Mouse (Mus musculus) midbrain, postnatal 0 days (tissue): ENCODE results near the gene Col27a1. TPM values are rescaled to one million over a fixed set of nuclear protein-coding genes. Genes with fewer than 3 reads are reported as not detected.

Experiments used
- ATAC-seq: fragments of 200-750 bp; cut with Nextera tagmentation; 2 replicates; pipeline ENCODE4 v1.8.0; 2017; ENCODE audit warnings: moderate number of reproducible peaks, mild to moderate bottlenecking, moderate TSS enrichment, moderate library complexity; ENCODE audit not compliant: low FRiP score
- DNase-seq: peaks from one replicate; pipeline ENCODE4 v3.0.0-alpha.2; 2015; ENCODE audit warnings: low spot score
- H3K27ac ChIP-seq: fragments of 300-500 bp; sonication (generic); 2 replicates; pipeline ENCODE4 v1.5.1; 2014; ENCODE audit warnings: low read depth, mild to moderate bottlenecking, low read length, mixed read lengths
- H3K27me3 ChIP-seq: fragments of 300-500 bp; sonication (generic); 2 replicates; pipeline ENCODE4 v1.6.1; 2014; ENCODE audit warnings: low read length, control low read depth, mixed read lengths; ENCODE audit not compliant: insufficient read depth
- H3K36me3 ChIP-seq: fragments of 300-500 bp; sonication (generic); 2 replicates; pipeline ENCODE4 v1.6.1; 2014; ENCODE audit warnings: low read length, control low read depth, mixed read lengths; ENCODE audit not compliant: insufficient read depth
- H3K4me1 ChIP-seq: fragments of 300-500 bp; sonication (generic); 2 replicates; pipeline ENCODE4 v1.6.1; 2014; ENCODE audit warnings: mild to moderate bottlenecking, control low read depth, antibody characterized with exemption, low read length, mixed read lengths; ENCODE audit not compliant: insufficient read depth
- H3K4me2 ChIP-seq: fragments of 300-500 bp; sonication (generic); 2 replicates; pipeline ENCODE4 v1.6.1; 2014; ENCODE audit warnings: low read depth, mild to moderate bottlenecking, low read length, mixed read lengths; ENCODE audit not compliant: poor library complexity, severe bottlenecking
- H3K4me3 ChIP-seq: fragments of 300-500 bp; sonication (generic); 2 replicates; pipeline ENCODE4 v1.5.1; 2014; ENCODE audit warnings: low read depth, mild to moderate bottlenecking, low read length, moderate library complexity
- H3K9ac ChIP-seq: fragments of 300-500 bp; sonication (generic); replicated peaks from 2 replicates; pipeline ENCODE4 v1.6.1; 2014; ENCODE audit warnings: mild to moderate bottlenecking, low read length, moderate library complexity, mixed read lengths; ENCODE audit not compliant: poor library complexity, severe bottlenecking
- H3K9me3 ChIP-seq: fragments of 300-500 bp; sonication (generic); 2 replicates; pipeline ENCODE4 v1.6.1; 2016; ENCODE audit warnings: low read length, control low read depth
- CTCF ChIP-seq: IDR thresholded peaks from 2 replicates; pipeline ENCODE4 v1.5.1; 2016; ENCODE audit warnings: antibody characterized with exemption, mild to moderate bottlenecking
- WGBS: fragments of 180-500 bp; shearing (Covaris S2); extraction: QIAGEN DNeasy Blood & Tissue Kit; methylation state at CpG from one replicate; pipeline ENCODE4 v1.1.7; 2014; 5-methylcytosine and 5-hydroxymethylcytosine counted together
- polyA plus RNA-seq: library from polyadenylated mRNA; unstranded; fragments of >200 nt; fragmentation: Nextera tagmentation; extraction: Ambion mirVana; gene quantifications from 2 replicates; pipeline ENCODE4 v1.2.1, GENCODE M21; 2015
- total RNA-seq: library from RNA; depleted of rRNA; stranded (reverse); fragments of >200 nt; gene quantifications from 2 replicates; pipeline ENCODE4 v1.2.3, GENCODE M21; 2014

The Col27a1 gene
- total and polyA plus RNA-seq, 2 experiments from 2014 or later = 0.88 to 4.8 TPM

GRCm38 (mm10) chr4:63267121-63267520 lies 53.3 kb downstream of the Col27a1 start:
- no peaks in the 10 kb centered on the region for H3K27me3 ChIP-seq
- H3K36me3 ChIP-seq = no peaks in the 10 kb centered on the region
- no peak overlapping the region for H3K4me2 ChIP-seq
- no peaks in the 10 kb centered on the region for H3K4me1 ChIP-seq
- TF ChIP-seq CTCF = no peak
- ATAC-seq (no peak), DNase-seq (no peak)
- no peaks in the 10 kb centered on the region for H3K9me3 ChIP-seq
- no peak overlapping the region for H3K27ac ChIP-seq
- H3K4me3 ChIP-seq = no peak overlapping the region
- no peak overlapping the region for H3K9ac ChIP-seq
- 92% methylated on average over 4 of the region's 4 CpGs for WGBS

DNA sequence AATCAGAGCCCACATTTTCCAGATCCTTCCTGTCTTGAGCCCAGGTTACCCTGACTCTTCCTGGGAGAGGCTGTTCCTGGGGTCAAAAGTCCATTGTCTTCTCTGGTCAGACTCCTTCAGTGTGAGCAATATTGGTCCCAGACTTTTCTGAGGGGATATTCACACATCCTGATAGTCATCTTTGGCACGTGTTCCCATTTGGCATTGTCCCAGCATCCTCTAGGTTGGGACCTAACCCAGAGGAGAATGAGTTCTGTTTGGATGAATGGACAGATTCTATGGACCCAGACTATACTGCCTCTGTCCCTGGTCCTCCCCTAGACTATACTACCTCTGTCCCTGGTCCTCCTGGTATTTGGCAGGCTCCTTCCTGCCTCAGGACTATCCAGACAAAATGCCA lies 53.8 kb downstream of the Col27a1 start:
- TF ChIP-seq CTCF = no peak
- Histone ChIP-seq H3K4me1 (no peaks in the 10 kb centered on the region), H3K36me3 (no peaks in the 10 kb centered on the region), H3K4me3 (no peak overlapping the region), H3K9ac (no peak overlapping the region), H3K9me3 (no peaks in the 10 kb centered on the region), H3K27me3 (no peaks in the 10 kb centered on the region), H3K4me2 (no peak overlapping the region), H3K27ac (no peak overlapping the region)
- DNase-seq (no peak), ATAC-seq (no peak)
- WGBS = 63% methylated on average over 1 of the region's 1 CpGs

GRCm38 (mm10) chr4:63268777-63269176 lies 55.0 kb downstream of the Col27a1 start:
- ATAC-seq = no peak

DNA sequence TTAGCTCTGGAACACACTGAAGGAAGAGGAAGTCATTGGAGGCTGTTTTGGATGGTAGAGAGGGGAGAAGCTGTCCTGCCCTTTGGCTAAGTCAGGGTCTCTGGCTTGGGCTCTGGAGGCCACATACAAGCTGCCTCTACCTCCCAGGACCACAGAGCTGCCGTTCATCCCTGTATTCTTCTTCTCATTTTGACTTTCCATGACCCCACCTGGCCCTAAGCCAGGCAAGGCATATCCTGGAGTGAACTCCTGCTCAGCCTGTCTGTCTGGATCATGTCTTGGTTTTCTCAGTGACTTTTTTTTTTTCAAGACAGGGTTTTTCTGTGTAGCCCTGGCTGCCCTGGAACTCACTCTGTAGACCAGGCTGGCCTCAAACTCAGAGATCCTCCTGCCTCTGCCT lies 60.7 kb downstream of the Col27a1 start:
- Histone ChIP-seq H3K36me3 (no peaks in the 10 kb centered on the region), H3K27ac (no peak overlapping the region), H3K4me1 (no peaks in the 10 kb centered on the region), H3K4me2 (no peak overlapping the region), H3K4me3 (no peak overlapping the region), H3K27me3 (no peaks in the 10 kb centered on the region), H3K9ac (no peak overlapping the region), H3K9me3 (no peaks in the 10 kb centered on the region)
- no peak for TF ChIP-seq CTCF
- WGBS = 59% methylated on average over 1 of the region's 1 CpGs
- DNase-seq (no peak), ATAC-seq (no peak)

More at GRCm38 (mm10) chr4:63268777-63269176, 55.0 kb downstream of the Col27a1 start:
- Histone ChIP-seq H3K4me1 (no peaks in the 10 kb centered on the region), H3K27ac (no peak overlapping the region), H3K27me3 (no peaks in the 10 kb centered on the region), H3K4me2 (no peak overlapping the region), H3K9ac (no peak overlapping the region), H3K9me3 (no peaks in the 10 kb centered on the region), H3K36me3 (no peaks in the 10 kb centered on the region), H3K4me3 (no peak overlapping the region)
- TF ChIP-seq CTCF = no peak
- no peak for DNase-seq
- 76% methylated on average over 4 of the region's 4 CpGs for whole genome bisulfite sequencing

DNA sequence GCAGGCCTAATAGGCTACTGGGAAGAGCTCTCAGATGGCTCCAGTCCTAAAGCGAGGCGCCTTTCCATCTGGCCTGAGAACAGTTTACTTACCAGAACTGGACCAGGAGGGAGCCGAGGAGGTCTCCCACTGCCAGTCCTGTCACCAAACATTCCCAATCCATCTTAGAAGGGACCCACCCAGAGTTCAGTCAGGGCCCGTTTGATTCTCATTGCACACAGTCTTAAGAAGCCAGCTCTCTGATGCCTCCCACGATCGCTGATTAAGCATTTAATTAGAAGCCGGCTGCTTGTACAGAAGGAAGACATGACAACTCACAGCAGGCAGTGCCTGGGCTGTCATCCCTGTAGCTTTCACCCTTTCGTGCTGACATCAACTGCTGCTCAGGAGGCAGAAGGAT lies 61.4 kb downstream of the Col27a1 start:
- ATAC-seq (no peak), DNase-seq (peak; percentile 77)

GRCm38 (mm10) chr4:63276571-63276970 lies 62.8 kb downstream of the Col27a1 start:
- H3K36me3 ChIP-seq = no peaks in the 10 kb centered on the region
- H3K4me3 ChIP-seq = no peak overlapping the region
- H3K27ac ChIP-seq = no peak overlapping the region
- DNase-seq (no peak), ATAC-seq (no peak)
- no peaks in the 10 kb centered on the region for H3K9me3 ChIP-seq
- H3K4me2 ChIP-seq = no peak overlapping the region
- H3K9ac ChIP-seq = no peak overlapping the region
- TF ChIP-seq CTCF = no peak
- no peaks in the 10 kb centered on the region for H3K27me3 ChIP-seq
- 88% methylated on average over 1 of the region's 1 CpGs for WGBS
- no peaks in the 10 kb centered on the region for H3K4me1 ChIP-seq

More for the DNA sequence above, 61.4 kb downstream of the Col27a1 start:
- H3K36me3 ChIP-seq = no peaks in the 10 kb centered on the region
- no peaks in the 10 kb centered on the region for H3K4me1 ChIP-seq
- TF ChIP-seq CTCF = no peak
- no peak overlapping the region for H3K27ac ChIP-seq
- H3K9ac ChIP-seq = no peak overlapping the region
- H3K9me3 ChIP-seq = no peaks in the 10 kb centered on the region
- 51% methylated on average over 8 of the region's 8 CpGs for WGBS
- no peak overlapping the region for H3K4me3 ChIP-seq
- H3K4me2 ChIP-seq = no peak overlapping the region
- no peaks in the 10 kb centered on the region for H3K27me3 ChIP-seq
